Mouse (Mus musculus) stomach, embryonic 14.5 days (tissue): ENCODE data around the gene Sox13. TPM values are rescaled to one million over a fixed set of nuclear protein-coding genes. Genes with fewer than 3 reads are reported as not detected.

ENCODE experiments used
- ATAC-seq: fragments of 200-750 bp; cut with Nextera tagmentation; 2 replicates; pipeline ENCODE4 v1.8.0; 2017; ENCODE audit warnings: low read depth, moderate TSS enrichment; ENCODE audit not compliant: insufficient number of reproducible peaks, insufficient read depth, low FRiP score
- H3K27ac ChIP-seq: fragments of 300-500 bp; sonication (generic); 2 replicates; pipeline ENCODE4 v1.5.1; 2014; ENCODE audit warnings: mild to moderate bottlenecking, low read length, moderate library complexity, mixed read lengths
- H3K27me3 ChIP-seq: fragments of 300-500 bp; sonication (generic); 2 replicates; pipeline ENCODE4 v1.6.1; 2014; ENCODE audit warnings: low read length, control low read depth, mixed read lengths; ENCODE audit not compliant: control insufficient read depth, insufficient read depth
- H3K36me3 ChIP-seq: fragments of 300-500 bp; sonication (generic); 2 replicates; pipeline ENCODE4 v1.6.1; 2014; ENCODE audit warnings: mild to moderate bottlenecking, control low read depth, low read length, moderate library complexity, mixed read lengths; ENCODE audit not compliant: control insufficient read depth, insufficient read depth
- H3K4me1 ChIP-seq: fragments of 300-500 bp; sonication (generic); 2 replicates; pipeline ENCODE4 v1.6.1; 2014; ENCODE audit warnings: low read length, control low read depth, mixed read lengths; ENCODE audit not compliant: control insufficient read depth, insufficient read depth
- H3K4me2 ChIP-seq: fragments of 300-500 bp; sonication (generic); replicated peaks from 2 replicates; pipeline ENCODE4 v1.6.1; 2014; ENCODE audit warnings: low read depth, low read length, control low read depth
- H3K4me3 ChIP-seq: fragments of 300-500 bp; sonication (generic); 2 replicates; pipeline ENCODE4 v1.5.1; 2014; ENCODE audit warnings: low read depth, low read length, control low read depth
- H3K9ac ChIP-seq: fragments of 300-500 bp; sonication (generic); replicated peaks from 2 replicates; pipeline ENCODE4 v1.6.1; 2014; ENCODE audit warnings: low read depth, mild to moderate bottlenecking, control low read depth, low read length, moderate library complexity, mixed read lengths
- H3K9me3 ChIP-seq: fragments of 300-500 bp; sonication (generic); 2 replicates; pipeline ENCODE4 v1.6.1; 2016; ENCODE audit warnings: low read depth, low read length, control low read depth; ENCODE audit not compliant: control insufficient read depth
- WGBS: fragments of 180-500 bp; shearing (Covaris S2); extraction: QIAGEN DNeasy Blood & Tissue Kit; methylation state at CpG from one replicate; pipeline ENCODE4 v1.1.7; 2014; 5-methylcytosine and 5-hydroxymethylcytosine counted together
- polyA plus RNA-seq: library from polyadenylated mRNA; unstranded; fragments of >200 nt; fragmentation: Nextera tagmentation; extraction: Ambion mirVana; gene quantifications from 2 replicates; pipeline ENCODE4 v1.2.1, GENCODE M21; 2014

Gene Sox13
- polyA plus RNA-seq, 1 experiment from 2014 or later: 8.2 TPM

GRCm38 (mm10) chr1:133437916-133438683 lies 13.9 kb upstream of the Sox13 start:
- H3K4me2 ChIP-seq: no peak overlapping the region
- no peaks in the 10 kb centered on the region for H3K27me3 ChIP-seq
- ATAC-seq: no peak
- H3K27ac ChIP-seq: no peak overlapping the region
- H3K9me3 ChIP-seq: peaks cover under 1% of the 10 kb centered on the region; the same call in 1 of the 2 replicates
- no peaks in the 10 kb centered on the region for H3K4me1 ChIP-seq
- no peaks in the 10 kb centered on the region for H3K36me3 ChIP-seq
- no peak overlapping the region for H3K4me3 ChIP-seq
- H3K9ac ChIP-seq: no peak overlapping the region
- WGBS: 51% methylated on average over 14 of the region's 14 CpGs

GRCm38 (mm10) chr1:133434756-133435112 lies 10.6 kb upstream of the Sox13 start:
- H3K36me3 ChIP-seq: no peaks in the 10 kb centered on the region
- H3K9me3 ChIP-seq: no peaks in the 10 kb centered on the region
- H3K4me2 ChIP-seq: peak overlapping the region; percentile 43
- H3K27ac ChIP-seq: peak overlapping the region; percentile 10; the same call in 1 of the 2 replicates
- ATAC-seq: no peak
- peak overlapping the region; percentile 16 for H3K4me3 ChIP-seq
- WGBS: 26% methylated on average over 10 of the region's 10 CpGs
- no peaks in the 10 kb centered on the region for H3K27me3 ChIP-seq
- H3K4me1 ChIP-seq: 0 out of 2 replicates have a peak, but pooled peaks cover 3% of the 10 kb centered on the region
- H3K9ac ChIP-seq: no peak overlapping the region

- Histone ChIP-seq H3K9ac (0 out of 2 replicates have a peak overlapping the region, but pooled peaks have one; percentile 22), H3K4me1 (0 out of 2 replicates have a peak, but pooled peaks cover 3% of the 10 kb centered on the region), H3K4me3 (peak overlapping the region; percentile 16), H3K9me3 (no peaks in the 10 kb centered on the region), H3K27me3 (no peaks in the 10 kb centered on the region), H3K27ac (peak overlapping the region; percentile 10; the same call in 1 of the 2 replicates), H3K4me2 (peak overlapping the region; percentile 43), H3K36me3 (no peaks in the 10 kb centered on the region)
- ATAC-seq: peak; percentile 77; the same call in 1 of the 2 replicates
- 12% methylated on average over 12 of the region's 12 CpGs for WGBS
Measured at GRCm38 (mm10) chr1:133434018-133434755, 10.0 kb upstream of the Sox13 start.

- Histone ChIP-seq H3K9ac (no peak overlapping the region), H3K27me3 (no peaks in the 10 kb centered on the region), H3K4me1 (0 out of 2 replicates have a peak, but pooled peaks cover 3% of the 10 kb centered on the region), H3K4me2 (no peak overlapping the region), H3K27ac (no peak overlapping the region; the same call in 1 of the 2 replicates), H3K36me3 (no peaks in the 10 kb centered on the region), H3K9me3 (no peaks in the 10 kb centered on the region), H3K4me3 (no peak overlapping the region)
- no peak for ATAC-seq
- 28% methylated on average over 2 of the region's 2 CpGs for WGBS
Measured at GRCm38 (mm10) chr1:133432566-133432965, 8.4 kb upstream of the Sox13 start.

GRCm38 (mm10) chr1:133431133-133431532 lies 7.0 kb upstream of the Sox13 start:
- no peaks in the 10 kb centered on the region for H3K36me3 ChIP-seq
- no peak for ATAC-seq
- H3K9ac ChIP-seq: no peak overlapping the region
- H3K4me1 ChIP-seq: 0 out of 2 replicates have a peak, but pooled peaks cover 3% of the 10 kb centered on the region
- no peaks in the 10 kb centered on the region for H3K9me3 ChIP-seq
- no peaks in the 10 kb centered on the region for H3K27me3 ChIP-seq
- H3K4me3 ChIP-seq: no peak overlapping the region
- H3K27ac ChIP-seq: no peak overlapping the region
- WGBS: 73% methylated on average over 2 of the region's 2 CpGs
- H3K4me2 ChIP-seq: no peak overlapping the region

- 0 out of 2 replicates have a peak overlapping the region, but pooled peaks have one; percentile 76 for H3K4me3 ChIP-seq
- no peak overlapping the region for H3K9ac ChIP-seq
- peaks cover 13% of the 10 kb centered on the region for H3K4me1 ChIP-seq
- 58% methylated on average over 4 of the region's 4 CpGs for WGBS
- peak; percentile 33; the same call in 1 of the 2 replicates for ATAC-seq
- H3K4me2 ChIP-seq: peak overlapping the region; percentile 92; the same call in 1 of the 2 replicates
- no peaks in the 10 kb centered on the region for H3K9me3 ChIP-seq
- H3K27me3 ChIP-seq: no peaks in the 10 kb centered on the region
- no peaks in the 10 kb centered on the region for H3K36me3 ChIP-seq
- H3K27ac ChIP-seq: no peak overlapping the region
Measured at GRCm38 (mm10) chr1:133424547-133425140, 467 bp upstream of the Sox13 start.

- under 1% methylated on average over 31 of the region's 31 CpGs for WGBS
- H3K36me3 ChIP-seq: no peaks in the 10 kb centered on the region
- no peaks in the 10 kb centered on the region for H3K27me3 ChIP-seq
- H3K4me3 ChIP-seq: peak overlapping the region; percentile 76
- peaks cover 27% of the 10 kb centered on the region for H3K4me1 ChIP-seq
- H3K4me2 ChIP-seq: peak overlapping the region; percentile 92
- peak overlapping the region; percentile 90; the same call in 1 of the 2 replicates for H3K27ac ChIP-seq
- no peak for ATAC-seq
- no peaks in the 10 kb centered on the region for H3K9me3 ChIP-seq
- peak overlapping the region; percentile 82 for H3K9ac ChIP-seq
Measured at GRCm38 (mm10) chr1:133423166-133423542, 1.0 kb downstream of the Sox13 start.

- Histone ChIP-seq H3K4me3 (peak overlapping the region; percentile 76), H3K9me3 (no peaks in the 10 kb centered on the region), H3K9ac (peak overlapping the region; percentile 82), H3K4me2 (peak overlapping the region; percentile 92), H3K4me1 (peaks cover 32% of the 10 kb centered on the region), H3K36me3 (no peaks in the 10 kb centered on the region), H3K27me3 (no peaks in the 10 kb centered on the region), H3K27ac (peak overlapping the region; percentile 90; the same call in 1 of the 2 replicates)
- no peak for ATAC-seq
- under 1% methylated on average over 29 of the region's 29 CpGs for WGBS
Measured at GRCm38 (mm10) chr1:133422615-133423161, 1.5 kb downstream of the Sox13 start.
